Comparison of ENCODE assay signal across 15 mouse cellular contexts in genomic region chr11:21470711-21471110, GRCm38 (mm10).
"Had no signal": no experiment of that assay in that cellular context is flagged by ENCODE, and none has a peak within 500 bp of the region (broad histone marks: within the 10 kb centered on the region; RNA-seq: fewer than 3 reads in every experiment).

No protein-coding gene starts in this region.

- H3K27me3 ChIP-seq: lung, embryonic 15.5 days; megakaryocyte, embryonic 14.5 days; midbrain, embryonic 13.5 days; midbrain, embryonic 15.5 days; neural tube, embryonic 12.5 days; stomach, embryonic 15.5 days had no signal

- H3K4me1 ChIP-seq: lung, embryonic 15.5 days; midbrain, embryonic 13.5 days; midbrain, embryonic 15.5 days; neural tube, embryonic 12.5 days; stomach, embryonic 15.5 days had no signal

- H3K4me3 ChIP-seq: lung, embryonic 15.5 days; midbrain, embryonic 13.5 days; midbrain, embryonic 15.5 days; neural tube, embryonic 12.5 days; stomach, embryonic 15.5 days had no signal

- DNase-seq: lung, adult 2 months; lung, postnatal 14 days; lung, postnatal 36 days; right cerebral cortex, postnatal 14 days; thymus, adult 2 months; thymus, postnatal 25 days; thymus, postnatal 4 days had no signal

- H3K36me3 ChIP-seq: lung, embryonic 15.5 days; midbrain, embryonic 13.5 days; midbrain, embryonic 15.5 days; neural tube, embryonic 12.5 days; stomach, embryonic 15.5 days had no signal

- H3K9me3 ChIP-seq: lung, embryonic 15.5 days; midbrain, embryonic 13.5 days; midbrain, embryonic 15.5 days; neural tube, embryonic 12.5 days; stomach, embryonic 15.5 days had no signal

- H3K27ac ChIP-seq: lung, embryonic 15.5 days; macrophage; midbrain, embryonic 13.5 days; midbrain, embryonic 15.5 days; neural tube, embryonic 12.5 days; stomach, embryonic 15.5 days; stomach, postnatal 0 days had no signal
